Mouse (Mus musculus): Measurements from ENCODE around the gene Jsrp1. TPM values are rescaled to one million over a fixed set of nuclear protein-coding genes. Genes with fewer than 3 reads are reported as not detected.

Jsrp1 gene
- total and polyA plus RNA-seq, 3 experiments = 0.39 TPM; not detected in 2

DNA sequence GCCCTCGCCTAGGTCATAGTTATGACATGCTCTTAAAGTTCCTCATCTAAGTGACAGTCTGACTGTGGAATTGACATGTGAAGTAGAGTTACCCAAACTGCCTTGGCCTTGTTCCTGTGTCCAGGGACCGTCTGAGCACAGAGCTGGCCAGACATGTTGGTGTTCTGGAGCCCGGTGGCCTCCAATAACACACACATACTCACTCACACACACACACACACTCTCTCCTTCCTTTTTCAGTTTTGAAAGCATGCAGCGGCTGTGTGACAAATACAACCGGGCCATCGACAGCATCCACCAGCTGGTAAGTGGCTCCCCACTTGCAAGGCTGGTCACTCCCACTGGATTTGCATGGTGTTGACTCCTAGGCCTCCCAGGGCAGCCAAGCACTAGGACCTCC, 44.9 kb downstream of the Jsrp1 start (continued):
- TF ChIP-seq UBTF (IDR thresholded peaks at IDR 0.05; ENCODE audit: borderline replicate concordance, insufficient read depth, low read depth, low read length) = no peak

DNA sequence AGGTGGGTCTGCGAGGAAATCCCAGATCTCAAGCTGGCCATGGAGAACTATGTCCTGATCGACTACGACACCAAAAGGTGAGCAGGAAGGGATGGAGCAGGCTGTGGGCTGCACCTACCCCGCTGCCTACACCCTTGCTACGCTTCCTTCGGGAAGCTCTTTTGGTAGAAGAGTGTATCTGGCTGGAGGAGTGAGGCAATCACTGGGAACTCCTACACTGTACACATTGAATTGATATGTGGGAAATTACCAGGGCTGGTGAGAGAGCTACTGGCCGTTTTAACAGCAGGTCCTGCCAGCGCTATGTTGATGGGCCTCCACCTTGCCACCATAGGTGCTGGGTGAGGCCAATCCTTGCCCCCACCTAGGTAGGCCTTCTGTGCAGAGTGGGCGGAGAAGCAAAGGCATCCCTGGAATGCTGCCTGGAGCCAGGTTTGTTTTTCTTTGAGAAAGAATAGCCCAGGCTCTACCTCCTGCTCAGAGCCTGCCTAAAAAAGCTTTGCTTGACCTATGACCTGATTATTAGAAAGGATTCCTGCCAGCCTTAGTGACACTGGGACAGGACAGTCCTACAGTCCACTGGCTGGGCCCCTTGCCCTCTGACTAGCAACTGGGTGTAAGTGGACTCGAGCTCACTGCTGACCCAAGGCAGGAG, 47.0 kb downstream of the Jsrp1 start:
- DNase-seq (ENCODE audit: low read depth, low spot score) = no peak
- Histone ChIP-seq H3K4me3 (ENCODE audit: control insufficient read depth in 1 of 2, insufficient read depth in 1 of 2, low read depth in 2 of 2, low read length in 2 of 2) (no peak overlapping the region), H3K9ac (ENCODE audit: control insufficient read depth, low read depth, low read length, poor library complexity, severe bottlenecking) (no peak overlapping the region), H3K36me3 (ENCODE audit: control insufficient read depth in 1 of 2, insufficient read depth in 2 of 2, low read length in 2 of 2) (peaks cover 0 to 32% of the 10 kb centered on the region in 2 experiments; a peak in 2 of 4 replicates), H3K9me3 (replicated peaks; ENCODE audit: insufficient read depth, low read length) (no peaks in the 10 kb centered on the region), H3K4me1 (ENCODE audit: control insufficient read depth in 1 of 2, insufficient read depth in 2 of 2, low read length in 2 of 2) (no peaks in the 10 kb centered on the region), H3K79me2 (ENCODE audit: control insufficient read depth, insufficient read depth, low read length, poor library complexity) (peaks cover 25% of the 10 kb centered on the region), H3K27ac (ENCODE audit: control insufficient read depth, low read depth, low read length) (no peak overlapping the region), H3K27me3 (ENCODE audit: control insufficient read depth in 1 of 2, insufficient read depth in 2 of 2, low read length in 2 of 2) (no peaks in the 10 kb centered on the region)
- TF ChIP-seq KAT2A (conservative IDR thresholded peaks at IDR 0.05; ENCODE audit: low read depth, low read length) (no peak), ETS1 (IDR thresholded peaks at IDR 0.05; ENCODE audit: low read depth, low read length) (no peak), MYB (IDR thresholded peaks at IDR 0.05; ENCODE audit: low read depth, low read length) (no peak), EP300 (IDR thresholded peaks at IDR 0.05; ENCODE audit: low read depth in 1 of 2, low read length in 2 of 2) (no peak), POLR2AphosphoS2 (IDR thresholded peaks at IDR 0.05; ENCODE audit: low read length) (no peak), POLR2A (IDR thresholded peaks at IDR 0.05; ENCODE audit: control insufficient read depth in 1 of 2, insufficient read depth in 1 of 2, low read depth in 1 of 2, low read length in 2 of 2, poor library complexity in 1 of 2) (no peak), CHD2 (IDR thresholded peaks at IDR 0.05; ENCODE audit: low read length) (no peak), GABPA (IDR thresholded peaks at IDR 0.05; ENCODE audit: low read depth, low read length) (no peak)

DNA sequence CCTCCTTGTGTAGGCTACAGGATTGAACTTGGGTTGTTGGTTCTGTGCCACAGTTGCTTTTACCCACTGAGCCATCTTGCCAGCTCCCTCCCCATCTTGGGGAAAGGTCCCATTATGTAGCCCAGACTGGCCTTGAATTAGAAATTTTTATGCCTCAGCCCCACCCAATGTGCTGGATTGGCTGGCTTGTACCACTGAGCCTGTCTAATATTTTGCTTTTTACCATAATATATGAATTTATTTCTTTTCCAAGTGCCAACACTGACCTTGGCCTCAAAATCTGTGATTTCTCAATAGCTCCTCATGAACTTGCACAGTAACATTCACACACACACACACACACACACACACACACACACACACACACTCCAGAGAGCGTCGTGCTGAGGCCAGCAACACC, 47.6 kb downstream of the Jsrp1 start:
- no peak for TF ChIP-seq POLR2AphosphoS5 (IDR thresholded peaks at IDR 0.05; ENCODE audit: borderline replicate concordance, low read depth, low read length)
- TF ChIP-seq GABPA (IDR thresholded peaks at IDR 0.05; ENCODE audit: low read depth, low read length) = no peak
- TF ChIP-seq CHD2 (IDR thresholded peaks at IDR 0.05; ENCODE audit: low read length) = no peak
- TF ChIP-seq HCFC1 (IDR thresholded peaks at IDR 0.05; ENCODE audit: low read depth, low read length) = no peak
- TF ChIP-seq NRF1 (IDR thresholded peaks at IDR 0.05; ENCODE audit: insufficient read depth, low read depth, low read length, poor library complexity, severe bottlenecking) = no peak
- TF ChIP-seq CHD1 (IDR thresholded peaks at IDR 0.05; ENCODE audit: low read depth, low read length) = no peak
- no peak for TF ChIP-seq JUND (IDR thresholded peaks at IDR 0.05; ENCODE audit: low read depth, low read length)
- Histone ChIP-seq H3K36me3 (ENCODE audit: control insufficient read depth in 1 of 2, insufficient read depth in 2 of 2, low read length in 2 of 2) (peaks cover 0 to 27% of the 10 kb centered on the region in 2 experiments; a peak in 2 of 4 replicates), H3K79me2 (ENCODE audit: control insufficient read depth, insufficient read depth, low read length, poor library complexity) (peaks cover 31% of the 10 kb centered on the region), H3K4me3 (ENCODE audit: control insufficient read depth in 1 of 2, insufficient read depth in 1 of 2, low read depth in 2 of 2, low read length in 2 of 2) (no peak overlapping the region), H3K4me1 (ENCODE audit: control insufficient read depth in 1 of 2, insufficient read depth in 2 of 2, low read length in 2 of 2) (no peaks in the 10 kb centered on the region), H3K27ac (ENCODE audit: control insufficient read depth, low read depth, low read length) (no peak overlapping the region), H3K9me3 (replicated peaks; ENCODE audit: insufficient read depth, low read length) (no peaks in the 10 kb centered on the region), H3K27me3 (ENCODE audit: control insufficient read depth in 1 of 2, insufficient read depth in 2 of 2, low read length in 2 of 2) (no peaks in the 10 kb centered on the region), H3K9ac (ENCODE audit: control insufficient read depth, low read depth, low read length, poor library complexity, severe bottlenecking) (no peak overlapping the region)
- DNase-seq (ENCODE audit: low read depth, low spot score) = no peak
